Mouse (Mus musculus) stomach, embryonic 16.5 days (tissue): ENCODE measurements at regions not wholly inside any gene's neighbourhood (a gene's known extent, or its start where the extent isn't known, plus 50 kb on each side); places are given as distances from the start of the nearest gene placed in this dataset.

Experiments used
- ATAC-seq: fragments of 200-750 bp; cut with Nextera tagmentation; 2 replicates; pipeline ENCODE4 v1.8.0; 2017; ENCODE audit warnings: moderate number of reproducible peaks, moderate TSS enrichment; ENCODE audit not compliant: insufficient read depth, low FRiP score
- H3K27ac ChIP-seq: fragments of 300-500 bp; sonication (generic); 2 replicates; pipeline ENCODE4 v1.5.1; 2014; ENCODE audit warnings: low read length
- H3K27me3 ChIP-seq: fragments of 300-500 bp; sonication (generic); 2 replicates; pipeline ENCODE4 v1.6.1; 2014; ENCODE audit warnings: low read length, control low read depth, mixed read lengths; ENCODE audit not compliant: control insufficient read depth, insufficient read depth
- H3K36me3 ChIP-seq: fragments of 300-500 bp; sonication (generic); 2 replicates; pipeline ENCODE4 v1.6.1; 2014; ENCODE audit warnings: low read length; ENCODE audit not compliant: control insufficient read depth, insufficient read depth
- H3K4me1 ChIP-seq: fragments of 300-500 bp; sonication (generic); 2 replicates; pipeline ENCODE4 v1.6.1; 2014; ENCODE audit warnings: low read length, control low read depth, mixed read lengths; ENCODE audit not compliant: control insufficient read depth, insufficient read depth
- H3K4me2 ChIP-seq: fragments of 300-500 bp; sonication (generic); 2 replicates; pipeline ENCODE4 v1.6.1; 2014; ENCODE audit warnings: low read depth, low read length, mixed read lengths
- H3K4me3 ChIP-seq: fragments of 300-500 bp; sonication (generic); replicated peaks from 2 replicates; pipeline ENCODE4 v1.5.1; 2014; ENCODE audit warnings: mild to moderate bottlenecking, low read length
- H3K9ac ChIP-seq: fragments of 300-500 bp; sonication (generic); 2 replicates; pipeline ENCODE4 v1.6.1; 2014; ENCODE audit warnings: low read length
- H3K9me3 ChIP-seq: fragments of 300-500 bp; sonication (generic); replicated peaks from 2 replicates; pipeline ENCODE4 v1.6.1; 2016; ENCODE audit warnings: low read length, control low read depth; ENCODE audit not compliant: control insufficient read depth
- WGBS: fragments of 180-500 bp; shearing (Covaris S2); extraction: QIAGEN DNeasy Blood & Tissue Kit; methylation state at CpG from one replicate; pipeline ENCODE4 v1.1.7; 2014; 5-methylcytosine and 5-hydroxymethylcytosine counted together

DNA sequence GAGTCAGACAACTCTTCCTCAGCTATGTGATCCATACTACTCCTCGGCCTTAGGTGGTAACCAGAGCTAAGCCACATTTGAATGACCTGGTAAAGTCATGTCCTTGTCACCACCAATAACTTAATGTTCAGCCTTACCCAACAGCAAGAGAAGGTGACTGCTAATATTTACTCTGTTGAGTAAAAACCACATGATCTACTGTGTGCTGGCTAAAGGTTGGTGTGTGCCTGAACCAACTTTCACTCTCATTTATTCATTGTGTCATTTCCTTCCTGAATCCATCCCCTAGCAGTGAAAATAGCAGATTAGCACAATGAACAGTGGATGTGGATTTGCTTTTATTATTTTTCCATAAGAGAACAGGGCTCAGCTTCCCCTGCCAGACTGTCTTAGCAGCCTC lies 455.2 kb downstream of the Prim2 start:
- Histone ChIP-seq H3K4me3 (no peak overlapping the region), H3K4me1 (no peaks in the 10 kb centered on the region)

DNA sequence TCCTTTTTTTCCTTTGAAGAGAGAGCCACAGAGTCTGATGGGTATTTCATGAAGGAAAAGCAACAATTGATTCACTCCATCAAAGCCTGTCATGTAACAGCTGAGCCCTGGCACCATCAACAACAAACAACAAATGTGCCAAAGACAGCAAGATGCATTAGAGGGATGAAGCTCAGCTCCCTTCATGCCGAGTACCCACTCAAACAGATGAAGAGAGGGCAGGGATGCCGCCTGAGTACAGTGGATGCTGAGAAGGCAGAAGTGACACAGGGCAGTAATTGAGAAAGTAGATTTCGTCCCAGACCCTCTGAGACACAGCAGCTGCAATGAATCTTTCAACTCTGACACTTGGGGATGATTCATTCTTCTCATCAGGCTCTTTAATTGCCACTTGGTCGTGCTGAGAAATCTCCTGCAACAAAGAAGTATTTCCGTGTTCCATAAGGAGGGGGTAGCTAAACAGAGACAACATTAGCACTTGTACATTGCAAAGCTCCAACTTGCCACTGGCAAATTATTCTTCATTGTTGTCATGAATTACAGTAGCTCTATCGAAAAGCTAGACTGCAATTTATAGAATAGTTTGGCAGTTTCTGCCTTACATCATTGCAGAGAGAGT lies 467.9 kb downstream of the Prim2 start:
- Histone ChIP-seq H3K36me3 (no peaks in the 10 kb centered on the region), H3K9me3 (no peaks in the 10 kb centered on the region), H3K9ac (no peak overlapping the region), H3K27ac (no peak overlapping the region), H3K4me3 (no peak overlapping the region), H3K27me3 (no peaks in the 10 kb centered on the region), H3K4me1 (no peaks in the 10 kb centered on the region), H3K4me2 (no peak overlapping the region)
- ATAC-seq: no peak
- 34% methylated on average over 6 of the region's 6 CpGs for WGBS

More for the DNA sequence above, 455.2 kb downstream of the Prim2 start:
- no peak for ATAC-seq
- no peaks in the 10 kb centered on the region for H3K9me3 ChIP-seq
- H3K36me3 ChIP-seq: no peaks in the 10 kb centered on the region
- H3K27me3 ChIP-seq: no peaks in the 10 kb centered on the region
- H3K27ac ChIP-seq: no peak overlapping the region
- 79% methylated on average over 1 of the region's 1 CpGs for WGBS
- no peak overlapping the region for H3K4me2 ChIP-seq
- no peak overlapping the region for H3K9ac ChIP-seq

DNA sequence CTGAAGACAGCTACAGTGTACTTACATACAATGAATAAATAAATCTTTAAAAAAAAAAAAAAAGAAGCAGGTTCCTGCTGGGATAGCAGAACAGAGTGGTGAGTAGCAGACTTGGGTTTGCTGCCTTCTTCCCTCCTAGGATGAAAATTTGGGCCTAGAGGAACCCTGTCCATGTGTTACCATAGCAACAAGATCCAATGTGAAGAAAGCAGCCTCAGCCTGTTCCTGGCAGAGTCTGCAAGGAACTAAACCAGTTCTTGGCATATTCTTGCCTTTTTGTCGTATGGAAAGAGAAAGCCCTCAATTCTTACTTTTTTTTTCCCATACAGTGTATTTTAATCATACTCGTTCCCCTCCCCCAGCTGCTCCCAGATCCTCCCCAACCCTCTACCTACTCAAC lies 474.5 kb downstream of the Prim2 start:
- no peak overlapping the region for H3K4me3 ChIP-seq
- no peaks in the 10 kb centered on the region for H3K4me1 ChIP-seq
- H3K4me2 ChIP-seq: no peak overlapping the region
- no peak for ATAC-seq
- no peaks in the 10 kb centered on the region for H3K27me3 ChIP-seq
- no peak overlapping the region for H3K9ac ChIP-seq
- H3K36me3 ChIP-seq: no peaks in the 10 kb centered on the region
- no peak overlapping the region for H3K27ac ChIP-seq
- WGBS: 70% methylated on average over 2 of the region's 2 CpGs
- H3K9me3 ChIP-seq: no peaks in the 10 kb centered on the region

DNA sequence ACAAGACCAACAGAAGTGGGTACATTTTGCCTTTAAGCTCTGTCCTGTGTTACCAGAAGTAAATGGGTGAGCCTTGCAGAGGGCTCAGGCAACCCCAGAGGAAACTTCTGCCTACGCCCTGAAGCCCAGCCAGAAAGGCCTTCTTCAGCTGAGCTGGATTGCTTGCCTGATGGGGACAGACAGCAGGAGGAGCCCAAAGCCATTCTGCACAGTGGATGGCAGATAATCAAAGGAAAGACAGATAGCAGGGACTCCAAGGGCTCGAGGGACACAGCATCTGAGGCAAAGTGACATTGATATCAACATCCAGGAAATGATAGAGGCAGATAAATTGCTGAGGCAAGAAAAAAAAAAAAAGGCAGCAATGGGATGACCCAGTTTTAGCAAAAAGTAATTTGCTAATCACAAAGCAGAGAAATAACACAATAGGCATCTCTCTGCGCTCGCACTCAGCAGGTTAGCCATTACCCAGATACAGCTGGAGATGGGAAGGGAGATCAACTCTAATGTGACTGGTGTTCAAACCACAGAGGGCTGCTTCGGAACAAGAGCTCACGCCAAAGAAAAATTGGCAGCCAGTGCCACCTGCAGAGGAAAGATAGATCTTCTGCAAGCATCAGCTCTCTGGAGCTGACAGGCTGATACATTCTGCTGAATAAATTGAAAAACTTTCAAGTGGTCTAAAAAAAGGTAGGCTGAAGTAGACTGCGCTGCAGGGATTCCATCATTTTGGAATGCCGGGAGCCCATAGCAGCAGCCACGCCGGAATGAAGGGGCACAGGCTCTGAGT lies 494.8 kb downstream of the Prim2 start:
- Histone ChIP-seq H3K36me3 (no peaks in the 10 kb centered on the region), H3K9me3 (no peaks in the 10 kb centered on the region), H3K27ac (no peak overlapping the region), H3K4me3 (no peak overlapping the region), H3K9ac (no peak overlapping the region), H3K4me2 (no peak overlapping the region), H3K4me1 (no peaks in the 10 kb centered on the region), H3K27me3 (no peaks in the 10 kb centered on the region)
- ATAC-seq: no peak
- WGBS: 67% methylated on average over 10 of the region's 10 CpGs

DNA sequence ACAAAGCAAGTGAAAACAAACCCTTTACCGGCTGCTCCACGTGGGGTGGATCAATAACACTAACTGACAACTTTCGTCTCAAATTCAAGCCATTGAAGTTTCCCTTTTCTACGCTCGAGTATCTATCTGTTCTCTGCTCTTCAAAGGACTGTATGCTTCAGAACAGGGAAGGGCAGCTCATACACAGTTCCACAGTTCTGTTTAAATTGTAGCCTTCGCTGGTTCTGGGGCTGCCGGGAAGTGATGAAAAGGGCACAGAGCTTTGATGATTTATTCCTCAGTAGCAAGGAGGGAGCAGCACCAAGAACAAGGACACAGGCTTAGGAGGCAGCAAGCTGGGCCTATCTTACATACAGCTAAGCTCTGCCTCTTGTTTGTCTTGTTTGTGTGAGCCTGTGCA lies 532.6 kb downstream of the Prim2 start:
- no peak overlapping the region for H3K4me3 ChIP-seq
- H3K27me3 ChIP-seq: no peaks in the 10 kb centered on the region
- no peaks in the 10 kb centered on the region for H3K4me1 ChIP-seq
- 53% methylated on average over 7 of the region's 7 CpGs for WGBS
- H3K9ac ChIP-seq: no peak overlapping the region
- no peak overlapping the region for H3K4me2 ChIP-seq
- H3K9me3 ChIP-seq: no peaks in the 10 kb centered on the region
- no peak for ATAC-seq
- no peaks in the 10 kb centered on the region for H3K36me3 ChIP-seq
- H3K27ac ChIP-seq: no peak overlapping the region

DNA sequence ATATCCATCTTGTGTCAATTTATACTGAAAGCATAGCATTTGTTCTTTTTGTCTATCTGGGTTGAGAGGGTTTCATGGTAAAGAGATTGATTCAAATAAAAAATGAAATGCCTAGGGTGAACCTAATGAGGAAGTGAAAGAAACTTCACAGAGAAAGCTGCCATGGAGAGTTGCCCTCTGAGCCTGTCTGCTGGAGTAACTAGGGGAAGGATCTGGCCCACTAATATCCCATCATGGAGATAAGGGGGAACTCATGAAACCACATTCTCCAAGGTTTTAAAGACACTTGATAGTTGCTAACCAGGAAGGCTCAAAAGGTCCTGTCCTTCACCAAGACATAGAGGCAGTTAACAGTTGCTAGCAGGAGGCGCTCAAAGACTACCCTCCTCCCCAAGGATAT lies 539.2 kb downstream of the Prim2 start:
- no peaks in the 10 kb centered on the region for H3K36me3 ChIP-seq
- H3K27ac ChIP-seq: no peak overlapping the region
- no peaks in the 10 kb centered on the region for H3K4me1 ChIP-seq
- H3K27me3 ChIP-seq: no peaks in the 10 kb centered on the region
- no peak for ATAC-seq
- H3K4me2 ChIP-seq: no peak overlapping the region
- no peak overlapping the region for H3K9ac ChIP-seq
- no peaks in the 10 kb centered on the region for H3K9me3 ChIP-seq
- 100% methylated on average over 1 of the region's 1 CpGs for WGBS
- H3K4me3 ChIP-seq: no peak overlapping the region

DNA sequence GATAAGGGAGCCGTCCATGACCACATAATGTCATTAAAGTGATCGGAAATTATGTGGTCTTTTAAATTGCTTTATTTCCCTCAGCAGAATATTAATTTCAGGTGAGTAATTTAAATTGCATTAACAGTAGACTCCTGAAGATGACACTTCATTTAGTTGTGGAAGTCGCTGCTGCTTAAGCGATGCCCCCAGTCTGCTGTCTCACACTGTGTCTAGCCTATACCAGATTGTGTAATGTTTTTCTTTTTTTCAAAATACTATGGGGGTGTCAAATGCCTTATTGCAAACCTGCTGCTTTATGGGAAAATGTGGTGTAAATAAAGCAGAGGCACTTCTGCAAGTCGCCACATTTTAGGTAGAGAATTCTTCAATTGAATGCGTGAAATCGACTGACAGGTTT lies 544.5 kb downstream of the Prim2 start:
- no peak for ATAC-seq
- 84% methylated on average over 7 of the region's 7 CpGs for WGBS
- no peaks in the 10 kb centered on the region for H3K36me3 ChIP-seq
- H3K9ac ChIP-seq: no peak overlapping the region
- no peak overlapping the region for H3K27ac ChIP-seq
- H3K4me2 ChIP-seq: no peak overlapping the region
- no peaks in the 10 kb centered on the region for H3K27me3 ChIP-seq
- no peaks in the 10 kb centered on the region for H3K9me3 ChIP-seq
- H3K4me1 ChIP-seq: no peaks in the 10 kb centered on the region
- no peak overlapping the region for H3K4me3 ChIP-seq

DNA sequence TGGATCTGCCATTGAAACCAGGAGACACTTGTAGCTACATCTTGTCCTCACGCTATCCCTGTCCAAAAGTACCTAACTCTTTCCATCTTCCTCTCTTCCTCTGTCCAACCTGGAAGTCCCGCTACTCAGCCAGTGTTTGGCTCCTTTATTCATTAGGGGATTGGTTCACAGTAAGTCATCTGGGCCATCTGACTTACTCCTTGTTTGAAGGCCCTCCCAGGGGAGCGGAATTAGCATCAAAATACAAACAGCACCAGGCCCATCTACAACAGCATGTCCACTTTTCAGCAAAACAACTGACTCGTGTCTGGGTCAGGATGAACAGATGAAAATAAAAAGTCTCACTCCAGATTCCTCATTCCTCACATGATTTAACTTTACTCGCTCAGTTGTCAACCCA lies 559.2 kb upstream of the Gm5415 start:
- no peak overlapping the region for H3K4me3 ChIP-seq
- no peak overlapping the region for H3K9ac ChIP-seq
- no peaks in the 10 kb centered on the region for H3K36me3 ChIP-seq
- no peak overlapping the region for H3K4me2 ChIP-seq
- no peak for ATAC-seq
- no peaks in the 10 kb centered on the region for H3K9me3 ChIP-seq
- no peaks in the 10 kb centered on the region for H3K27me3 ChIP-seq
- no peaks in the 10 kb centered on the region for H3K4me1 ChIP-seq
- 83% methylated on average over 5 of the region's 5 CpGs for WGBS
- no peak overlapping the region for H3K27ac ChIP-seq

DNA sequence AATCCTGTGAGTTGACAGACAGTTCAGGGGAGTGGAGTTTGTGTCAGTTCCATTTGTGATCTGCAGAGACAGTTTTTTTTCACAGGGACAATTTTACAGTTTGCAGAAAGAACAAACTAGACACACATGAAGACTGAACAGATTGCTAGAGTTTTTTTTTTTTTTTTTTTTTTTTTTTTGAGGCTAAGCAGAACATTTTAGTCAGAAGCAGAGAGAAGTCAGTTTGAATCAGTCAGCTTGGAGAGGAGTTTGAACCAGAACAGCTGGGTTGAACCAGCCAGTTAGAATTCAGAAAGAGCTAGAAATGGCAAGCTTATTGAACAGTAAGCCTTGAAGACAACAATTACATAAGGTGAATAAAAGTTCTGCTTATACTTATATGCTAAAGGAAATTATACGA lies 557.2 kb upstream of the Gm5415 start:
- Histone ChIP-seq H3K4me3 (no peak overlapping the region), H3K9ac (no peak overlapping the region), H3K36me3 (no peaks in the 10 kb centered on the region), H3K4me1 (no peaks in the 10 kb centered on the region), H3K9me3 (no peaks in the 10 kb centered on the region), H3K27ac (no peak overlapping the region), H3K4me2 (no peak overlapping the region), H3K27me3 (no peaks in the 10 kb centered on the region)
- WGBS: 95% methylated on average over 1 of the region's 1 CpGs
- ATAC-seq: no peak
